Mouse (Mus musculus): ENCODE results near the gene Fam193a.

Fam193a gene

GRCm38 (mm10) chr5:34466079-34466478 is 96.3 kb downstream of the Fam193a start:
- DNase-seq, result no peak

- no peak for DNase-seq
Observed at GRCm38 (mm10) chr5:34466648-34467047, 96.9 kb downstream of the Fam193a start.

- no peak for DNase-seq
Observed at GRCm38 (mm10) chr5:34468039-34468775, 98.5 kb downstream of the Fam193a start.

- DNase-seq, result no peak
Observed at GRCm38 (mm10) chr5:34480926-34481325, 111.2 kb downstream of the Fam193a start.

GRCm38 (mm10) chr5:34485731-34486130 is 116.0 kb downstream of the Fam193a start:
- no peak for DNase-seq

GRCm38 (mm10) chr5:34487320-34488090 is 117.8 kb downstream of the Fam193a start:
- peak in 1 of 2 experiments; percentile 28 for DNase-seq

GRCm38 (mm10) chr5:34488741-34489417 is 119.1 kb downstream of the Fam193a start:
- DNase-seq, result peak; percentile 17 to 26

GRCm38 (mm10) chr5:34489418-34489787 is 119.7 kb downstream of the Fam193a start:
- DNase-seq, result peak in 1 of 2 experiments; percentile 24

- no peak for DNase-seq
Observed at GRCm38 (mm10) chr5:34496745-34497144, 127.0 kb downstream of the Fam193a start.

- no peak for DNase-seq
Observed at GRCm38 (mm10) chr5:34500886-34501285, 131.2 kb downstream of the Fam193a start.

GRCm38 (mm10) chr5:34501588-34501987 is 131.9 kb downstream of the Fam193a start:
- peak in 1 of 2 experiments; percentile 1 for DNase-seq

- no peak for DNase-seq
Observed at GRCm38 (mm10) chr5:34502411-34502810, 132.7 kb downstream of the Fam193a start.

GRCm38 (mm10) chr5:34502821-34503220 is 133.1 kb downstream of the Fam193a start:
- peak in 1 of 2 experiments; percentile 27 for DNase-seq

GRCm38 (mm10) chr5:34512486-34512885 is 142.8 kb downstream of the Fam193a start:
- DNase-seq, result no peak

GRCm38 (mm10) chr5:34513466-34514217 is 143.9 kb downstream of the Fam193a start, which contains the start of gene Tnip2:
Gene Tnip2, minus strand, starts transcription at chr5:34513991.
- peak; percentile 87 to 94 for DNase-seq

GRCm38 (mm10) chr5:34514218-34514566 is 144.5 kb downstream of the Fam193a start:
- no peak for DNase-seq

GRCm38 (mm10) chr5:34515096-34515495 is 145.4 kb downstream of the Fam193a start:
- DNase-seq, result no peak

- peak; percentile 90 to 92 for DNase-seq
Observed at GRCm38 (mm10) chr5:34517913-34518312, 148.2 kb downstream of the Fam193a start.

GRCm38 (mm10) chr5:34519389-34519910 is 149.7 kb downstream of the Fam193a start:
- no peak for DNase-seq

- DNase-seq, result no peak
Observed at GRCm38 (mm10) chr5:34520458-34521209, 150.9 kb downstream of the Fam193a start.

GRCm38 (mm10) chr5:34521337-34521736 is 151.6 kb downstream of the Fam193a start:
- no peak for DNase-seq
